Mouse (Mus musculus): ENCODE measurements around the gene Plxnb1.

GRCm38 (mm10) chr9:109060184-109060897 is 34.8 kb upstream of the Plxnb1 start:
- no peak for TF ChIP-seq POLR2A (IDR thresholded peaks at IDR 0.05; ENCODE audit: low read depth, low read length)
- TF ChIP-seq CTCF (IDR thresholded peaks at IDR 0.05; ENCODE audit: borderline replicate concordance, insufficient read depth, low read length), result no peak
